8 mouse cellular contexts compared by ENCODE assay signal in the genomic region with DNA sequence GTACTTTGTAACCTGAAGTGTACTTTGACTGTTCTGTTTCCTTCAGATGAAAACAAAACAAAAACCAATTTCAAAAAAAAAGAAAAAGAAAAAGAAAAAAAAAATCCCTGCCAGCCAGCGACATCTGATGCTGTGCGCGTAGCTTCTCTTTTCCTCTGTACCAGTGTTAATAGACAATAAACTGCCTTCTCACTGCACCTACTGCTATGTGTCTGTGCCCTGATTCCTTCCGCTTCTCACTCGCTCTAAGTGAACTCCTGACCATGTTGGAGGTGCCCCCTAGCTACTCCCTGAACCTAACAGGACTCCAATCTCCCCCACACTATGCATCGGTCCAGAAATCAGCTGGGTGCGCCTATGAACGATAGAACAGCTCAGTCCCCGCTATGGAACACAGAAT. TPM values are rescaled to one million over a fixed set of nuclear protein-coding genes. Genes with fewer than 3 reads are reported as not detected.
DNase-seq lines count a peak whose midpoint lies in the region; ATAC-seq and TF ChIP-seq lines count a peak whose summit lies in the region.

A gene (plus strand): TSS at position 304 of the 400 bp plus-strand sequence.

- intact Hi-C loops in gastrocnemius, postnatal 36 days (cut with DNase I): no loop called here

- H3K9me3 ChIP-seq in forebrain, embryonic 11.5 days (ENCODE audit: control insufficient read depth, low read length): no peaks in the 10 kb centered on the region
- no peaks in the 10 kb centered on the region for H3K9me3 ChIP-seq in forebrain, embryonic 15.5 days
- H3K9me3 ChIP-seq in ES-Bruce4 (replicated peaks; ENCODE audit: control insufficient read depth, insufficient read depth, low read length, poor library complexity, severe bottlenecking): no peaks in the 10 kb centered on the region; the same call in 1 of the 2 replicates
- no peaks in the 10 kb centered on the region for H3K9me3 ChIP-seq in intestine, embryonic 16.5 days (ENCODE audit: control insufficient read depth, low read length)
- no peaks in the 10 kb centered on the region for H3K9me3 ChIP-seq in neural tube, embryonic 13.5 days

- TF ChIP-seq POLR2A in ES-Bruce4 (IDR thresholded peaks at IDR 0.05; ENCODE audit: insufficient read depth, low read length): no peak

- TF ChIP-seq EP300 in ES-Bruce4 (IDR thresholded peaks at IDR 0.05; ENCODE audit: insufficient read depth, low read depth, low read length): no peak

- H3K4me3 ChIP-seq in forebrain, embryonic 11.5 days (ENCODE audit: low read depth, low read length): no peak within 1 kb of the TSS
- no peak within 1 kb of the TSS for H3K4me3 ChIP-seq in forebrain, embryonic 15.5 days
- no peak within 1 kb of the TSS for H3K4me3 ChIP-seq in ES-Bruce4 (ENCODE audit: low read depth, low read length)
- no peak within 1 kb of the TSS for H3K4me3 ChIP-seq in intestine, embryonic 16.5 days (ENCODE audit: low read length)
- no peak within 1 kb of the TSS for H3K4me3 ChIP-seq in neural tube, embryonic 13.5 days

- H3K27ac ChIP-seq in forebrain, embryonic 11.5 days (ENCODE audit: low read depth, low read length): no peak within 1 kb of the TSS
- H3K27ac ChIP-seq in forebrain, embryonic 15.5 days (replicated peaks): no peak within 1 kb of the TSS
- H3K27ac ChIP-seq in ES-Bruce4 (ENCODE audit: insufficient read depth, low read length): no peak within 1 kb of the TSS
- no peak within 1 kb of the TSS for H3K27ac ChIP-seq in intestine, embryonic 16.5 days (ENCODE audit: low read length)
- H3K27ac ChIP-seq in neural tube, embryonic 13.5 days (replicated peaks): no peak within 1 kb of the TSS

- H3K27me3 ChIP-seq in forebrain, embryonic 11.5 days (ENCODE audit: control insufficient read depth, insufficient read depth, low read length): no peaks in the 10 kb centered on the region
- H3K27me3 ChIP-seq in forebrain, embryonic 15.5 days: no peaks in the 10 kb centered on the region
- H3K27me3 ChIP-seq in ES-Bruce4 (ENCODE audit: control insufficient read depth, insufficient read depth, low read length, poor library complexity, severe bottlenecking): no peaks in the 10 kb centered on the region
- H3K27me3 ChIP-seq in intestine, embryonic 16.5 days (replicated peaks; ENCODE audit: control insufficient read depth, insufficient read depth, low read length): no peaks in the 10 kb centered on the region
- H3K27me3 ChIP-seq in neural tube, embryonic 13.5 days: no peaks in the 10 kb centered on the region

- H3K9ac ChIP-seq in forebrain, embryonic 11.5 days (ENCODE audit: low read length): no peak within 1 kb of the TSS
- no peak within 1 kb of the TSS for H3K9ac ChIP-seq in forebrain, embryonic 15.5 days (replicated peaks)
- no peak within 1 kb of the TSS for H3K9ac ChIP-seq in ES-Bruce4 (ENCODE audit: low read depth, poor library complexity, severe bottlenecking)
- no peak within 1 kb of the TSS for H3K9ac ChIP-seq in intestine, embryonic 16.5 days (ENCODE audit: low read depth, low read length)
- H3K9ac ChIP-seq in neural tube, embryonic 13.5 days: no peak within 1 kb of the TSS

- DNase-seq in forebrain, embryonic 11.5 days (ENCODE audit: low spot score): no peak
- DNase-seq in gastrocnemius, postnatal 36 days: no peak
- DNase-seq in adipocyte (ENCODE audit: low spot score): no peak

- no peaks in the 10 kb centered on the region for H3K4me1 ChIP-seq in forebrain, embryonic 11.5 days (replicated peaks; ENCODE audit: control insufficient read depth, insufficient read depth, low read length)
- no peaks in the 10 kb centered on the region for H3K4me1 ChIP-seq in forebrain, embryonic 15.5 days
- peaks cover 5% of the 10 kb centered on the region for H3K4me1 ChIP-seq in ES-Bruce4 (ENCODE audit: control insufficient read depth, insufficient read depth, low read length)
- H3K4me1 ChIP-seq in intestine, embryonic 16.5 days (ENCODE audit: control insufficient read depth, insufficient read depth, low read length): no peaks in the 10 kb centered on the region
- no peaks in the 10 kb centered on the region; the same call in 1 of the 2 replicates for H3K4me1 ChIP-seq in neural tube, embryonic 13.5 days (replicated peaks)

- no peak for ATAC-seq in forebrain, embryonic 11.5 days (replicated peaks; ENCODE audit: low FRiP score)
- no peak for ATAC-seq in forebrain, embryonic 15.5 days (replicated peaks)
- ATAC-seq in intestine, embryonic 16.5 days: no peak
- ATAC-seq in neural tube, embryonic 13.5 days (ENCODE audit: low read depth): no peak
- no peak for ATAC-seq in granulocyte monocyte progenitor cell, adult 5-6 weeks (replicated peaks; ENCODE audit: poor library complexity, severe bottlenecking)

- whole genome bisulfite sequencing in forebrain, embryonic 11.5 days: 90% methylated on average over 9 of the region's 9 CpGs
- WGBS in forebrain, embryonic 15.5 days: 84% methylated on average over 9 of the region's 9 CpGs
- 72% methylated on average over 9 of the region's 9 CpGs for whole genome bisulfite sequencing in intestine, embryonic 16.5 days
- 84% methylated on average over 9 of the region's 9 CpGs for WGBS in neural tube, embryonic 13.5 days

- no peak for TF ChIP-seq CTCF in ES-Bruce4 (IDR thresholded peaks at IDR 0.05; ENCODE audit: low read depth, low read length)

- no peaks in the 10 kb centered on the region for H3K36me3 ChIP-seq in forebrain, embryonic 11.5 days (ENCODE audit: control insufficient read depth, insufficient read depth, low read length)
- no peaks in the 10 kb centered on the region for H3K36me3 ChIP-seq in forebrain, embryonic 15.5 days
- no peaks in the 10 kb centered on the region for H3K36me3 ChIP-seq in ES-Bruce4 (ENCODE audit: control insufficient read depth, insufficient read depth, low read length, poor library complexity, severe bottlenecking)
- H3K36me3 ChIP-seq in intestine, embryonic 16.5 days (ENCODE audit: control insufficient read depth, insufficient read depth, low read length): no peaks in the 10 kb centered on the region
- H3K36me3 ChIP-seq in neural tube, embryonic 13.5 days: no peaks in the 10 kb centered on the region

- H3K4me2 ChIP-seq in forebrain, embryonic 11.5 days (ENCODE audit: low read depth, low read length, severe bottlenecking): no peak within 1 kb of the TSS
- H3K4me2 ChIP-seq in forebrain, embryonic 15.5 days (replicated peaks): no peak within 1 kb of the TSS
- H3K4me2 ChIP-seq in intestine, embryonic 16.5 days (ENCODE audit: low read depth, low read length): no peak within 1 kb of the TSS
- no peak within 1 kb of the TSS for H3K4me2 ChIP-seq in neural tube, embryonic 13.5 days

RNA-seq across cellular contexts. Expression of the gene that starts here (rescaled TPM):
- 15.5 and 16.9 TPM in 2 replicates for polyA plus RNA-seq in forebrain, embryonic 11.5 days (2014; fragmentation: Nextera tagmentation; extraction: Ambion mirVana)
- polyA plus RNA-seq in forebrain, embryonic 15.5 days (2015; fragmentation: Nextera tagmentation; extraction: Ambion mirVana): 6.1 and 6.5 TPM in 2 replicates
- 91.4 and 96.5 TPM in 2 replicates for polyA plus RNA-seq in ES-Bruce4 (2011; ENCODE audit: insufficient read depth, insufficient read length, low read depth, missing spikeins)
- 10 to 100 TPM; 29.6 to 35.6 TPM for total RNA-seq in gastrocnemius, postnatal 36 days (2021)
- 18.6 and 20.3 TPM in 2 replicates for polyA plus RNA-seq in intestine, embryonic 16.5 days (2015; fragmentation: Nextera tagmentation; extraction: Ambion mirVana)
- polyA plus RNA-seq in neural tube, embryonic 13.5 days (2015; fragmentation: Nextera tagmentation; extraction: Ambion mirVana): 14.6 and 18.7 TPM in 2 replicates
- not detected in 2 replicates for total RNA-seq in granulocyte monocyte progenitor cell, adult 5-6 weeks (2014; fragmentation: Nextera tagmentation)
- not detected in 2 replicates for total RNA-seq in granulocyte monocyte progenitor cell, adult 5-6 weeks (2017)

Comparison
In these comparisons a context has a peak if more than half of its experiments do, and no peak if none do; other contexts are left out.
1. RNA of the gene that starts here (total RNA-seq): 29.6 to 35.6 TPM in gastrocnemius, postnatal 36 days; not detected in granulocyte monocyte progenitor cell, adult 5-6 weeks; every median in the first group is over 10 times any median in the second.